Mouse (Mus musculus): ENCODE results near the gene Clstn3. TPM values are rescaled to one million over a fixed set of nuclear protein-coding genes. Genes with fewer than 3 reads are reported as not detected.

The Clstn3 gene
- polyA plus RNA-seq, 1 experiment from 2014 or later = 1.1 TPM

DNA sequence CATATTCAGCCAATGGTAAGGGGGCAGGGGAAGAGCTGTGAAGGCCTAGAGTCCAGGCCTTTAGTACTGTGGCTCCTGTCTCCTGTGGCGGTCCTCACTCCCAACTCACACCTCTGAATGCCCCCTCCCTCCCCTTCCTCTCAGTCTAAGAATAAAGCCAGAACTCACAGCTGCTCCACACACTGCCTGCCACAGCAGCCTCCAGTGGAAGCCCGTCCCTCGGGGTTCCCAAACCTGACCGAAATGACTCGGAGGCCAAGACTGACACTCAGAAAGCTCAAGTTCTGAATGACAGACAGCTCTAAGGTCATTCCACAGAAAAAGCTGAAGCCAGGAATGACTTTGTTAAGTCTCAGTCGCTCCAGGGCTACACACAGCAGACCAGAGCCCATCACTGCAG lies 1.1 kb upstream of the Clstn3 start:
- Histone ChIP-seq H3K4me1 (peaks cover 14% of the 10 kb centered on the region), H3K4me3 (no peak overlapping the region), H3K27ac (replicated peaks) (no peak overlapping the region), H3K36me3 (no peaks in the 10 kb centered on the region), H3K9ac (no peak overlapping the region), H3K9me3 (no peaks in the 10 kb centered on the region), H3K27me3 (replicated peaks) (peaks cover 35% of the 10 kb centered on the region), H3K4me2 (peak overlapping the region; percentile 92)
- ATAC-seq (ENCODE audit: extremely low read depth, insufficient number of reproducible peaks, low FRiP score, low TSS enrichment) = no peak
- 55% methylated on average over 6 of the region's 6 CpGs for WGBS

DNA sequence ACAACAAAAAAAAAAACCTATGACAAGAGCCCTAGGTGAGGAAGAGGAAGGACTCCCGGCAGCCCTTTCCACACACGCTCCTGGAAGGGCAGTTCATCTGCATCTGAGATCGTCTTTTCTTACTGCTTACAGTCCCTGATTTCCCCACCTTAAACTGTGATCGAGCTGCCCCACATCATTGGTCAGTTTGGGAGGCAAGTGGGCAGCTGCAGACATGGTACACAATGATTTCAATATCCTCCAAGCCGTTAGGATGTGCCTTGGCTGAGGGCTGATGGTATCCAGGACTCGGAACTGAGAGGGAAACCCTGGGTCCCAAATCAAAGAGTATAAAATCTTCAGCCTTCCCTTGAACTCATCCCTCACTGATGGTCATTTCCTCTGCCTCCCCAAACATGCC lies 705 bp upstream of the Clstn3 start:
- ATAC-seq (ENCODE audit: extremely low read depth, insufficient number of reproducible peaks, low FRiP score, low TSS enrichment) = no peak
- H3K4me2 ChIP-seq = peak overlapping the region; percentile 92
- H3K36me3 ChIP-seq = no peaks in the 10 kb centered on the region
- no peak overlapping the region for H3K27ac ChIP-seq (replicated peaks)
- peak overlapping the region; percentile 59 for H3K4me3 ChIP-seq
- H3K9ac ChIP-seq = peak overlapping the region; percentile 81
- 39% methylated on average over 6 of the region's 6 CpGs for WGBS
- H3K9me3 ChIP-seq = no peaks in the 10 kb centered on the region
- H3K4me1 ChIP-seq = peaks cover 14% of the 10 kb centered on the region
- H3K27me3 ChIP-seq (replicated peaks) = peaks cover 35% of the 10 kb centered on the region

- H3K4me2 ChIP-seq = peak overlapping the region; percentile 92
- H3K36me3 ChIP-seq = no peaks in the 10 kb centered on the region
- no peak overlapping the region for H3K27ac ChIP-seq (replicated peaks)
- peaks cover 14% of the 10 kb centered on the region for H3K4me1 ChIP-seq
- no peaks in the 10 kb centered on the region for H3K9me3 ChIP-seq
- H3K27me3 ChIP-seq (replicated peaks) = peaks cover 41% of the 10 kb centered on the region
- 22% methylated on average over 8 of the region's 8 CpGs for WGBS
- peak overlapping the region; percentile 59 for H3K4me3 ChIP-seq
- ATAC-seq (ENCODE audit: extremely low read depth, insufficient number of reproducible peaks, low FRiP score, low TSS enrichment) = no peak
- no peak overlapping the region; the same call in 1 of the 2 replicates for H3K9ac ChIP-seq
Observed at GRCm38 (mm10) chr6:124463881-124464291, 708 bp downstream of the Clstn3 start.

DNA sequence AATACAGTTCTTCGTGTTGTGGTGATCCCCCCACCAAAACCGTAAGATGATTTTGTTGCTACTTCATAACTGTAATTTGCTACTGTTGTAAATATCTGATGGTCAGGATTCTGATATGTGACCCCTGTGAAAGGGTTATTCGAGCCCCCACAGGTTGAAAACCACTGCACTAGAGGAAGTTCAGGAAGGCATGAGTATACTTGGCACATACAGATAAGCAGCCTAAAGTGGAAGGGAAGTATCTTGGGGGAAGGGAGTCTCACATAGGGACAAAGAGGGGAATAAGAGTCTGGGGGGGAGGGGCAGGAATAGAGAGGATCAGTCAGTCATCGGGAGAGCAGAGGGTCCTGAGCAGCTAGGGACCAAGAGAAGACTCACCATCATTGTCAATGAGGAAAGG lies 5.2 kb downstream of the Clstn3 start:
- Histone ChIP-seq H3K27me3 (replicated peaks) (peaks cover 31% of the 10 kb centered on the region), H3K4me2 (no peak overlapping the region), H3K4me3 (no peak overlapping the region), H3K27ac (replicated peaks) (no peak overlapping the region), H3K9ac (no peak overlapping the region), H3K9me3 (no peaks in the 10 kb centered on the region), H3K4me1 (peaks cover 4% of the 10 kb centered on the region; the same call in 1 of the 2 replicates), H3K36me3 (no peaks in the 10 kb centered on the region)
- no peak for ATAC-seq (ENCODE audit: extremely low read depth, insufficient number of reproducible peaks, low FRiP score, low TSS enrichment)
- 57% methylated on average over 4 of the region's 4 CpGs for WGBS

DNA sequence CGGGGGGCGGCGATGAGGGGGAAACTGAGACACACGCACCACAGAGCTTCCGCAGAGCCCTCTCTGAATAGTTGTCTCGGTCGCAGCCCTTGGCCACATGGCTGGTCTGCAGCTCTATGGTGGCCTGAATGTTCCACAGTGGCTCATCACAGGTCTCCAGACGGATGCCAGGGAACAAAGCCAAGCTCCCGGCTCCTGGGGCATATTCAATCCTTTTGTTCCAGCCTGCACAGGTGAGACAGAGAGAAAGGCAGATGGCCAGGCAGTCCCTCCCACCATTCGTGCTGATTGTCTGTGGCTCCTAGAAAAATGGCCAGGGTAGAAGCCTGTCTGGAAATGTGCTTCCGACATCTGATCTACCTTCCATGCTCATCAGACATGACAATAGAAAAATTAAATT lies 6.1 kb downstream of the Clstn3 start:
- Histone ChIP-seq H3K27ac (replicated peaks) (no peak overlapping the region), H3K9me3 (no peaks in the 10 kb centered on the region), H3K4me2 (no peak overlapping the region), H3K4me1 (no peaks in the 10 kb centered on the region), H3K36me3 (no peaks in the 10 kb centered on the region), H3K4me3 (no peak overlapping the region), H3K27me3 (replicated peaks) (peaks cover 22% of the 10 kb centered on the region), H3K9ac (no peak overlapping the region)
- ATAC-seq (ENCODE audit: extremely low read depth, insufficient number of reproducible peaks, low FRiP score, low TSS enrichment) = no peak
- WGBS = 75% methylated on average over 11 of the region's 11 CpGs

DNA sequence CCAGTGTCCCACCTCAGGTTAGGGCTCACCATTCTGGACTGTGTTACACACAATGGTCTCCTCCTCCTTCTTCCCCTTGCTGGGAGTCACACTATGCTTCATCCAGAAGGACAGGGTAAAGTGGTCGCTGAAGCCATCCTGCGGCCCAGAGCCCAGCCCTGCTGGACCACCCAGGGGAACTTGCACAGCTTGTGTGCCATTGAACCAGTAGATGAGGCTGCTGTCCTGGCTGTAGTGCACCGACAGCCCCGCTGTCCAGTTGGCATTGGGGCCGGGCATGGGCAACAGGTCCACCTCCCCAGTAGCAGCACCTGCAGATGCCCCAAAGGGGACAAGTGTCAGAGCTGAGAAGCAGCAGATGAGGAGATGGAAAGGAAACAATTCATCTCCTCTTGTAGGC lies 6.8 kb downstream of the Clstn3 start:
- no peaks in the 10 kb centered on the region for H3K36me3 ChIP-seq
- ATAC-seq (ENCODE audit: extremely low read depth, insufficient number of reproducible peaks, low FRiP score, low TSS enrichment) = no peak
- H3K4me2 ChIP-seq = no peak overlapping the region
- peaks cover 15% of the 10 kb centered on the region for H3K27me3 ChIP-seq (replicated peaks)
- H3K27ac ChIP-seq (replicated peaks) = no peak overlapping the region
- H3K9me3 ChIP-seq = no peaks in the 10 kb centered on the region
- H3K9ac ChIP-seq = no peak overlapping the region
- no peaks in the 10 kb centered on the region for H3K4me1 ChIP-seq
- no peak overlapping the region for H3K4me3 ChIP-seq
- whole genome bisulfite sequencing = 86% methylated on average over 5 of the region's 5 CpGs

DNA sequence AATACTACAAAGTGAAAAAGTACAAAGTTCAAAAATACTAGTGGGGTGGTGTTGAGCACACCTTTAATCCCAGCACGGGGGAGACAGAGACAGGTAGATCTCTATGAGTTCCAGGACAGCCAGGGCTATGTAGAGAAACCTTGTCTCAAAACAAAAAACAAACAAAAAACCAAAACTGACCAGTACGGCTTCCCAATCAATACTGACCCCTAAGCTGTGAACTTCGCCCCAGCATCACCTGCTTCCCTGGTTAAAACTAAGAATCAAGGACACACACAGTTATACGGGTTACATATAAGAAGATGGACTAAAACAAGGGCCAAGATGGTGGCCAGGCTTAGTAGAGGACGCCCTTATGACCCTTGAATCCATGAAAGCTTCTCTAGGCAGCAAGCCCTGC lies 8.4 kb downstream of the Clstn3 start:
- H3K9me3 ChIP-seq = no peaks in the 10 kb centered on the region
- H3K36me3 ChIP-seq = no peaks in the 10 kb centered on the region
- no peaks in the 10 kb centered on the region for H3K4me1 ChIP-seq
- H3K4me3 ChIP-seq = no peak overlapping the region
- no peak overlapping the region for H3K9ac ChIP-seq
- H3K27me3 ChIP-seq (replicated peaks) = 0 out of 2 replicates have a peak, but pooled peaks cover 6% of the 10 kb centered on the region
- no peak for ATAC-seq (ENCODE audit: extremely low read depth, insufficient number of reproducible peaks, low FRiP score, low TSS enrichment)
- H3K4me2 ChIP-seq = no peak overlapping the region
- 83% methylated on average over 5 of the region's 5 CpGs for WGBS
- no peak overlapping the region for H3K27ac ChIP-seq (replicated peaks)

GRCm38 (mm10) chr6:124453756-124454155 lies 10.8 kb downstream of the Clstn3 start:
- Histone ChIP-seq H3K4me2 (no peak overlapping the region), H3K27me3 (replicated peaks) (peaks cover 11% of the 10 kb centered on the region; the same call in 1 of the 2 replicates), H3K4me3 (no peak overlapping the region), H3K9me3 (no peaks in the 10 kb centered on the region), H3K27ac (replicated peaks) (no peak overlapping the region), H3K9ac (no peak overlapping the region), H3K4me1 (no peaks in the 10 kb centered on the region), H3K36me3 (no peaks in the 10 kb centered on the region)
- WGBS = 45% methylated on average over 4 of the region's 4 CpGs
- ATAC-seq (ENCODE audit: extremely low read depth, insufficient number of reproducible peaks, low FRiP score, low TSS enrichment) = no peak

- WGBS = 56% methylated on average over 3 of the region's 3 CpGs
- H3K27ac ChIP-seq (replicated peaks) = no peak overlapping the region
- peaks cover 11% of the 10 kb centered on the region; the same call in 1 of the 2 replicates for H3K27me3 ChIP-seq (replicated peaks)
- H3K4me3 ChIP-seq = no peak overlapping the region
- no peaks in the 10 kb centered on the region for H3K4me1 ChIP-seq
- ATAC-seq (ENCODE audit: extremely low read depth, insufficient number of reproducible peaks, low FRiP score, low TSS enrichment) = no peak
- no peak overlapping the region for H3K9ac ChIP-seq
- no peak overlapping the region for H3K4me2 ChIP-seq
- H3K36me3 ChIP-seq = no peaks in the 10 kb centered on the region
- no peaks in the 10 kb centered on the region for H3K9me3 ChIP-seq
Observed at GRCm38 (mm10) chr6:124451995-124452394, 12.6 kb downstream of the Clstn3 start.

DNA sequence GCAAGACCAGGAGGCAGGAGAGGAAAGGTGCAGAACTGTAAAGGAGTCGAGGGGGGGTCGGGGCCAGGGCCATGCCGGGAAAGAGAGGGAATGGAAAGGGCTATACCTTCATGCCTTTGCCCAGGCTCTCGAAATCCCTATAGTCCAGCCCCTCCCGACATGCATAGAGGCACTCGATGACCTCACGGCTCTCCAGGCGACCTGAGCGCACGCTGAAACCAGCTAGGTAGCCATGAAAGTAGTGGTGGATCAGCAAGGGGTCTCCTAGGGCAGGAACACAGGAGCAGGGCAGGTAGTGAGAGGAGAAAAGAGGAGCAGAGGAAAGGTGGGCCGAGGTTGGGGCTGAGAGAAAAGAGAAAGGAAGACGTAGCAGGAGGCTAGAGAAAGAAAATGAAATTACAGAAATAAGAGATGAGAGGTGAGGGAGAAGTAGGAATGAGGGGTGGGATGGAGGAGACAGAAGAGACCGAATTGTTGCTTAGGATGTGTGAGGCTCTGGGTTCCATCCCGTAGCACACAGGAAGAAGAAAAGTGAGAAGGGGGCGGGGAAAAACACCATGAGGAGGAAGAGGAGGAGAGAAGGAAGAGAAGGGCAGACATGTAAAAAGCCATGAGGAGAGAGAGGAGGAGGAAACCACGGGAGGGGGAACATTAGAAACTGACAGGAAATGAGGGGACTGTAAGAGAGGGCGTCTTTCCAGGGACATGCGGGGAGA lies 14.8 kb downstream of the Clstn3 start:
- Histone ChIP-seq H3K36me3 (no peaks in the 10 kb centered on the region), H3K4me2 (no peak overlapping the region), H3K27me3 (replicated peaks) (peaks cover 11% of the 10 kb centered on the region; the same call in 1 of the 2 replicates), H3K4me3 (no peak overlapping the region), H3K9me3 (no peaks in the 10 kb centered on the region), H3K4me1 (no peaks in the 10 kb centered on the region), H3K9ac (no peak overlapping the region), H3K27ac (replicated peaks) (no peak overlapping the region)
- no peak for ATAC-seq (ENCODE audit: extremely low read depth, insufficient number of reproducible peaks, low FRiP score, low TSS enrichment)
- WGBS = 70% methylated on average over 18 of the region's 18 CpGs

DNA sequence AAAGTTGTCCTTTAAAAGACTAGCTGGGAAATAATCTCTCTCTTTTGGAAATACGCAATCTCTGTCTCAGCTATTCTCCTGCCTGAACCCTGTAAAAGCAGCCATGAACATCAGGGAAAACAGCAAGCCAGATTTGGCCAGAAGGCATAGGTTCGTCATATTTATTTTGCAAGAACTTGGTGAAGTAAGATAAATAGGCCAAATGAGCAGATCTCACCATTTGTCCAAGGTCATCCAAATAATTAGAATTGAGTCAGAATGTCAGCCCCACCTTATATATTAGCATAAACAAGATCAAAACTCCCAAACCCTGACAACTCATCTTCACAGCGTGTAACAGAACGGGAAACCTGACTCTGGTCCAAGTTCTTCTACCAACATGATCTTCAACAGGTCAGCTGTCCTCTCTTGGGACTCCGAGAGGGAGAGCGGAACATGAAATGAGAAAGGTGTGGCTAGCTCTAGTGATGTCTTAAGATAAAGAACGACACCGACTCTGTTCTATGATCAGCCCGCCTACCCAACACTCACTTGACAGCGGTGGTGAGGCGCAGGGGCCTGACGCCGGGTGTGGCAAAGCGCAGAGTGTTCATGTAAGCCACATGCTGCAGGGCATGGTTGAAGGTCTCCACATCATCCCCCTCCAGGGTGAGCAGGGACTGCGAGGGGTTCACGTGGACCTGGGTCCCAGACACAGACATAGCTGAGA lies 15.5 kb downstream of the Clstn3 start:
- no peak overlapping the region for H3K4me2 ChIP-seq
- peaks cover 11% of the 10 kb centered on the region; the same call in 1 of the 2 replicates for H3K27me3 ChIP-seq (replicated peaks)
- WGBS = 85% methylated on average over 16 of the region's 16 CpGs
- H3K9me3 ChIP-seq = no peaks in the 10 kb centered on the region
- no peaks in the 10 kb centered on the region for H3K36me3 ChIP-seq
- no peak overlapping the region for H3K27ac ChIP-seq (replicated peaks)
- no peak overlapping the region for H3K9ac ChIP-seq
- H3K4me3 ChIP-seq = no peak overlapping the region
- no peak for ATAC-seq (ENCODE audit: extremely low read depth, insufficient number of reproducible peaks, low FRiP score, low TSS enrichment)
- H3K4me1 ChIP-seq = no peaks in the 10 kb centered on the region
